Mouse (Mus musculus) embryonic fibroblast, embryonic 13.5 days (primary cell): ENCODE results near the gene Otud1.

ENCODE experiments used
- CTCF ChIP-seq: IDR thresholded peaks from 2 replicates; pipeline ENCODE4 v1.5.1; 2011; ENCODE audit warnings: mild to moderate bottlenecking, control low read depth, low read length, moderate library complexity, borderline replicate concordance; ENCODE audit not compliant: insufficient read depth
- POLR2A ChIP-seq: IDR thresholded peaks from 2 replicates; pipeline ENCODE4 v1.6.1; 2011; ENCODE audit warnings: low read depth, mild to moderate bottlenecking, control low read depth, low read length, moderate library complexity

DNA sequence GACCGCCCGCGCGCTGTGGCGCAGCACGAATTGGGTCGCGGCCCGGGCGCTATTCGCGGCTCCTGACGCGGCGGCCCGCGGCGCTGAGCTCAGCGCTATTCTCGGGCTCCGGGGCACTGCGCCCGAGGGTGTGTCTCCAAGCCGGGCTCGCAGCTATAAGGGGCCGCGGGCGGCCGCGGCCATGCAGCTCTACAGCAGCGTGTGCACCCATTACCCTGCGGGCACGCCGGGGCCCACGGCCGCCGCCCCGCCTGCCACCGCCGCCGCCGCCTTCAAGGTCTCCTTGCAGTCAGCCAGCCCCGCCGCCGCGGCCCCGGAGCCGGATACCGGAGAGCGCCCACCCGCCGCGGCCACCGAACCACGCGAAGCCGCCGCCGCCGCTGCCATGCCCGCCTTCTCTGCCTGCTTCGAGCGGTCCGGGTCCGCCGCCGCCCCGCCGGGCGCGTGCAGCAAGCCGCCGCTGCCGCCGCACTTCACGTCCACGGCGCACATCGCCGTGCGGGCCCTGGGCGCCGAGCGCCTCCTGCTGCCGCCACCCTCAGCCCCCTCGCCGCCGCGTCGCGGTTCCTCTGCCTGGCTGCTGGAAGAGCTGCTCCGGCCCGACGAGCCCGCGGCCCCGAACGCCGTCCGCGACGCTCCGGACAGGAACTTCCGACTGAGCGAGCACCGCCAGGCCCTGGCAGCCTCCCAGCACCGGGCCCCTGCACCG is 483 bp downstream of the Otud1 start:
- no peak for TF ChIP-seq POLR2A
- no peak; the same call in 1 of the 2 replicates for TF ChIP-seq CTCF
